Mouse (Mus musculus) right cerebral cortex, postnatal 36 days (tissue): ENCODE results near the gene Mesp1.
A peak's percentile ranks its signal among the peaks of the same experiment; 100 is the strongest.

Source experiments
- DNase-seq, 2 experiments: peaks; one replicate each; pipeline ENCODE4 v3.0.0; 2022; ENCODE audit warnings: low spot score in 2 of 2, mixed read lengths in 1 of 2

Gene Mesp1

DNA sequence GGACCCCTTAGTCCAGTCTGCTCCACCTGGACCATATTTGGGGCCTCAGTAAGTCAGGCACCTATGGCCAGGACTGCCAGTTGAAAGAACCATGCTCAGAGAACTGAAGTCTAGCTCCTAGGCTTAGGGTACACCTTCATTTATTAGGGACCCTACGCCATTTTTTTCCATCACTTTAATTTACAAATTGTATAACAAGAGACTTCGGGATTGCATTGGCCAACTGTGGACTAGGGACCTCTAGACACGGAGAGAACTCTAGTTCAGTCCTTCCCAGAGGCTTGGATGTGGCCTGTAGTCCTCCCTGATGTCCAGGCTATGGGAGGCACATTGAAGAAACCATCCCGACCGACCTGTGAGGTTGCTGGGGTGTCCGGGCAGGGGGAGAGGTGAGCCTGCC lies at the start of gene Mesp1:
Gene Mesp1, minus strand, starts transcription at position 101 of the 400 bp plus-strand sequence.
- DNase-seq: no peak

GRCm38 (mm10) chr7:79842163-79842562 lies 48.6 kb upstream of the Mesp1 start:
- DNase-seq: no peak

DNA sequence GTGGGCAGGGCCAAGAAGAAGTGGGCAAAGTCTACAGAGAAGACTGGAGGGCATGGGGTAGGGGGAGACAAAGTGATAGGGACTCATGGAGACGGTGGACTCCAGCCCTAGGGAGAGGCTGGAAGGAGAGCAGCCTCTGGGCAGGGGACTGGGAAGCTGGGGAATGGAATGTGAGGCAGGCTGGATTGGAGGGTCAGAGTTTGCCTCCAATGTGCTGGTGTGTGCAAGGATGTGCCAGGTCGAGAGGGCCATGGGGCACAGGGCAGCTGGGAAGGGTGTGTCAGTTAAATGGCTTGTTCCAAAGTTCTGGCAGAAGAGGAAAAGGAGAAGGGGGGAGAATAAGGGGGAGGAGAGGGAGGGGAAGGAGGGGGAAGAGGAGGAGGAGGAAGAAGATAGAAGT lies 43.7 kb upstream of the Mesp1 start:
- no peak for DNase-seq

GRCm38 (mm10) chr7:79835196-79835595 lies 41.6 kb upstream of the Mesp1 start:
- DNase-seq: no peak

GRCm38 (mm10) chr7:79832980-79833379 lies 39.4 kb upstream of the Mesp1 start:
- no peak for DNase-seq

- no peak for DNase-seq
Measured at GRCm38 (mm10) chr7:79831585-79831984, 38.0 kb upstream of the Mesp1 start.

DNA sequence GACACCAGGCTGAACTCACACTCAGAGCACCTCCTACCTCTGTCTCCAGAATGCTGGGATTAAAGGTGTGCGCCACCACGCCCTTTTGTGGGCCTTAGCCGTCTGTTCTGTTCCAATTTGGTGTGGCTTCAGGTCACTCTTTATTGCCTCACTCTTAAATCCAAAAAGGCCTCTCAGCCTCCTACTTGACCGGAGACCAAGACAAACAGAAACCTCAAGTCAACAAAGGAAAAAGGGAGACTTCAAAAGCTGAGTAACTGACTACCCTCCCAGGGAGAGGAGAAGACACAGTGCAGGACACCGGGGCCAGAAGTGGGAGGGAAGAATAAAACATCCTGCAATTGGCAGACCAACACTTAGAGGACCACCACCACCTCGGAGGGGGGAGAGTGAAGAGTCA lies 37.6 kb upstream of the Mesp1 start:
- no peak for DNase-seq

DNA sequence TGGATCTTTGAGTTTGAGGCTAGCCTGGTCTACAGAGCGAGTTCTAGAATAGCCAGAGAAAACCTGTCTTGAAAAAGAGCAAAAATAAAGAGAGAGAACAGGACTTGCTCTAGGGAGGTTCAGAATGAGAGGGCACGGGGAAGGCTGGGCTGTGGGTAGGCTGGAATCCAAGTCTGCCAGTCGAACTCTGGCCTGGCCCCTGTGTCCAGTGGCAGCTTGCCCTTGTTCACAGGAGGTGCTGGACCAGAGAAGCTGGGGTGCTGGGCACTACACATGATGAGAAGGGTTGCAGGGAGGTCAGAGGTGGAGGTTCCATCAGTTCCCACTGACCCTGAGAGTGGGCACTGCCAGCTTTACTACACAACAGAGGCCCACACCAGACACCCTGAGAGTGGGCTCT lies 34.8 kb upstream of the Mesp1 start:
- DNase-seq: no peak

DNA sequence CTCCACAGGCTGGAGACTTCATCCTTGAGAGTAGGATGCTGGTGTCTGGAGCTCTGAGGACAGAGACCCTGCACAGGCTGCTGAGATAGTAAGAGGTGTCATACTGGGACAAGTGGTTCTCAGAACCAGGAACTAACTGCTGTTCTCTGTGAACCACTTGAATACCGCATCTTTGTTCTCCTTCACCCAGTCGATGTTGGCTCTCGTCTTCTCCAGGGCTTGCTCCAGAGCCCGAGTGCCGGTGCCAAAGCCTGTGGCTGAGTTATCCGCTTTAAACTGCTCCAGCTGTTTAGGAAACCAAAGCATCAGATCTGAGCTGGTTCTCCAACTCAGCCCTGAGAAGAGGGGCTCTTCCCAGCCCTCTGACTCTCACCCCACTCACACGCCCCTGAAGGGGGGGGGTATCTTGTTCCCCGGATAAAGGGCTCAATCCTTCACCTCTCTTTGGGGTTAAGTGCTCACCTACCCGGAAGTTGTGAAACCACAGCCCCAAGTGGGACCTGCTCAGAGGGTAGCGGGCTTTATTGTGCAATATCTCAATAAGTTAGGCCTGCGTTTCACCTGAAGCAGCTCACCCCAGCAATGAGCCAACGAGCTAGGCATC lies 28.6 kb upstream of the Mesp1 start:
- DNase-seq: no peak

GRCm38 (mm10) chr7:79819996-79820395 lies 26.4 kb upstream of the Mesp1 start:
- DNase-seq: no peak

- no peak for DNase-seq
Measured at GRCm38 (mm10) chr7:79819515-79819914, 25.9 kb upstream of the Mesp1 start.

- no peak for DNase-seq
Measured at GRCm38 (mm10) chr7:79818321-79818720, 24.7 kb upstream of the Mesp1 start.

DNA sequence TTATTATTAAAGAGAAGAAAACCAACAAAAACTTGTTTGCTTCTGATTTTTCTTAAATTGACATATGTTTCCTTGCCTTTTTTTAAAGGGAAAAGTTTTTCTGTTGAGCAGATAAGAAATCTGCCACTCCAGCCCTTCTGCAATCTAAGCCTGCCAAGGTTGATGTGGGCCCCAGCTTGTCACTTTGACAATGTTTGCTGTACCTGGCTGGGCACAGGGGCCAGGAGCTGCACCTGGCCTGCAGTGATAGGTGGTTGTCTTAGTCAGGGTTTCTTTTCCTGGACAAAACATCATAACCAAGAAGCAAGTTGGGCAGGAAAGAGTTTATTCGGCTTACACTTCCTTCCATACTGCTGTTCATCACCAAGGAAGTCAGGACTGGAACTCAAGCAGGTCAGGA lies 19.8 kb upstream of the Mesp1 start:
- DNase-seq: no peak

DNA sequence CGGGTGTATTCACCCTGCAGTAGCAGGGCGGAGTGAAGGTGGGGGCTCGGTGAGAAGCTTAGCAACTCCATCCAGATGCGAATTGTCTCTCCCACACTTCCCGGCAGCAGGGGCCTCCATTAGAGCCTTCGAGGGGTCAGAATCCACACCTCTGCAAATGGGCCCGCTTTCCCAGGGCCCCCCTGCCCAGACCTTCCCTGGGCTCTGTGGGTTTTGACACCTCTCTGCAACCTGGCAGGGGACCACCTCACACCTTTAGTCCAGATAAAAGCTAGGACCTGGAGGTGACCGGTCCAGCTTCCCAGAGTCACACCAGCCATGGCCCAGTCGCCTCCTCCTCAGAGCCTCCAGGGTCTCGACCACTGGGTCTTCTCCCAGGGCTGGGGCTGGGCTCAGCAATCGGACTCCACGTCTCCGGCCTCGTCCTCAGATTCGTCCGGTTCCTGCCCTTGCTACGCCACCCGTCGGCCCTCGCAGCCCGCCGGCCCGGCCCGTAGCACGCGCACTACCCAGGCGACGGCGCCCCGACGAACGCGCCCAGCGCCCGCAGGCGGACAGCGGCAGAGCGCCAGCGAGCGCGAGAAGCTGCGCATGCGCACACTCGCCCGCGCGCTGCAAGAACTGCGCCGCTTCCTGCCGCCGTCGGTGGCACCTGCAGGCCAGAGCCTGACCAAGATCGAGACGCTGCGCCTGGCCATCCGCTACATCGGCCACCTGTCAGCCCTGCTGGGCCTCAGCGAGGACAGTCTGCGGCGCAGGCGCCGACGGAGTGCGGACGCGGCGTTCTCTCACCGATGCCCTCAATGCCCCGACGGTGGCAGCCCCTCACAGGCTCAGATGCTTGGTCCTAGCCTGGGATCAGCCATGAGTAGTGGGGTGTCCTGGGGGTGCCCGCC lies 17.3 kb upstream of the Mesp1 start, which contains the start of gene Mesp2:
Gene Mesp2, plus strand, starts transcription at position 117 of the 896 bp plus-strand sequence.
- peak; percentile 21 to 49 for DNase-seq

DNA sequence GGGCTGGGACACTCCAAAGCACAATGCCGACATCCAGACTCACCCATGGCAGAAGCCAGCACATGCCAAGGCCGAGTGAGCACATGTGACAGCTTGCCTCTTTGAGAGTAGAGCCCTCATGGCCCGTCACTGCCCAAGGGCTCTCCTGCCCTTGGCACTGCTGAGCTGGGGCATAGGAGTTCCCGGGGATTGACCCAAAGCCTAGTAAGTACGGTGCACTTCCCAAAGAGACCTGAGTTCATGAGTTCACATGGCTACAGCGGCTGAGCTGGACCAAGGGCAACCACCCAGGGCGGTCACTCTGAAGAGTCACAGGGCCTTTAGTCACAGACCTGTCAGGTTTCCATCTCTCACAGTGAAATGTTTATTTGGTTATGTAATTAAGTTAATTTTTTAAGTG lies 15.0 kb upstream of the Mesp1 start:
- DNase-seq: no peak

DNA sequence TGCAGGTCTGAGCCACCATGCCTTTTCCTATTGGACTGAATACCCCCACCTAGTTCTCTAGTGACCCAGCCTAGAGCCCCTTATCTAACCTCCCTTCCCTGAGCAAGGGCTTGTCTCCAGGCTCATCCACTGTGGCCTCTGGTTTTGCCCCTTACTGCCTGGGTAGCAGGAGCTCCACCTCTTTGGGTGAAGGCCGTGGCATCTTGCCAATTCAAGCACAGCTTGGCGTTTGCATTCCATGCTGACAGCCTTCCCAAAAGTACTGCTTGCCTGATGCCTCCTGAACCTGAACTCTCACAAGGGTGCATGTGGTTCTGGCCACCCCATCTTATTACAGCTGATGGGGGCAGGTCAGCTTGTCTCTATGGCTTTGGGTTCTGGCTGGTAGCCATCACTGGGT lies 10.3 kb upstream of the Mesp1 start:
- DNase-seq: no peak

- DNase-seq: no peak
Measured at GRCm38 (mm10) chr7:79802037-79802436, 8.4 kb upstream of the Mesp1 start.

DNA sequence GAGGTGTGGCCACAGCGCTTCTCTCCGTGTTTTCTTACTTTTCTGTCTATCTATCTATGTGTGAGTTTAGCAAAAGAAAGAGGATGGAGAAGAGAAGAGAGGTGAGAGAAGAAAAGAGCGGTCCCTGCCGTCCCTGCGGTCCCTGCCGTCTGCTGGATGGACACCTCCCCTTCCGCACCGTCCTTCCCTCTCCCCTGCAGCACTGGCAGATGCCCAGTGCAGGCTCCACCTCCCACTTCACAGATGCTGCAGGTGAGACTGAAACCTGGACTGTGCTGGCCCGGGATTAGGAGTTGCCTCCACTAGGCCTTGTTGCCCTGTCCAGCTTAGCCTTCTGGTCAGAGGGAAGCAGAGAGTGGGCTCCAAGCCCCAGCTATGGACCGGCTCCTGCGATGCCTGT lies 7.8 kb upstream of the Mesp1 start:
- DNase-seq: no peak

GRCm38 (mm10) chr7:79800336-79800735 lies 6.7 kb upstream of the Mesp1 start:
- DNase-seq: no peak

DNA sequence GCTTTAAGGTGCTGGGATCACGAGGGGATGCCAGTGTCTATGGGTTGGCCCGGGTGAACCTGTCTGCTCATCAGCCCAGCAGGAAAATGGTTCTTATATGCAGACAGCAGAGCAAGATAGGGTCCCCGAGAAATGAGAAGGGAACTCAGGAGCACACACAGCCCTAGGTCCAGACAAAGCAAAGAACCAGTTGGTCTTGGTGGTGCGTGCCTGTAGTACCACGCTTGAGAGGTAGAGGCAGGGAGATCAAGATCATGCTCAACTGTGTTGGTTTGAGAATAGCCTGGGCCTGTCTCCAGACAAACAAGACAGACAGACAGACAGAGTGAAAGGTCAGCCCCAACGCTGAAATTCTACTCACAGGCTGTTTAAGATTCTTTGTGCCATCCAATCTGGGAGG lies 5.9 kb upstream of the Mesp1 start:
- DNase-seq: no peak

- DNase-seq: peak; percentile 59 to 61
Measured at GRCm38 (mm10) chr7:79799048-79799447, 5.5 kb upstream of the Mesp1 start.

- DNase-seq: no peak
Measured at GRCm38 (mm10) chr7:79798606-79799005, 5.0 kb upstream of the Mesp1 start.
